Mouse (Mus musculus) ovary, postnatal 36 days (tissue): ENCODE measurements at regions not wholly inside any gene's neighbourhood (a gene's known extent, or its start where the extent isn't known, plus 50 kb on each side); places are given as distances from the start of the nearest gene placed in this dataset.
A peak's percentile ranks its signal among the peaks of the same experiment; 100 is the strongest.

Experiments used
- DNase-seq: peaks from one replicate; pipeline ENCODE4 v3.0.0; 2022; ENCODE audit warnings: low spot score, mixed read lengths

GRCm38 (mm10) chr11:65638211-65638610 lies 149.9 kb downstream of the Map2k4 start:
- no peak for DNase-seq

DNA sequence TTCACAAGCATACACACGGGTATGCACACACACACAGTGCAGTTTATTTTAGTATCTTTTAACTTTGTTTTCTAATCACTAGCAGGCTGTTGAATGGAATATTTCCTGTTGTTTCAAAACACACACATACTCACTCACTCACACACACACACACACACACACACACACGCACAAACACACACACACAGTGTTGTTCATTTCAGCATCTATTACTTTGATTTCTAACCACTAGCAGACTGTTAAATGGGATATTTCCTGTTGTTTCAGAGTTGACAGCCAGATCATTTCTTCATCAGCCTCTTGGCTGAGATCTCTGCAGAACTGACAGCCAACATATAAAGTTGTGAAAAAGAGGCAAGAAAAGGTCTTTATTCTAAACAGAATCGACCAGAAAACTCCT lies 150.9 kb downstream of the Map2k4 start:
- no peak for DNase-seq

DNA sequence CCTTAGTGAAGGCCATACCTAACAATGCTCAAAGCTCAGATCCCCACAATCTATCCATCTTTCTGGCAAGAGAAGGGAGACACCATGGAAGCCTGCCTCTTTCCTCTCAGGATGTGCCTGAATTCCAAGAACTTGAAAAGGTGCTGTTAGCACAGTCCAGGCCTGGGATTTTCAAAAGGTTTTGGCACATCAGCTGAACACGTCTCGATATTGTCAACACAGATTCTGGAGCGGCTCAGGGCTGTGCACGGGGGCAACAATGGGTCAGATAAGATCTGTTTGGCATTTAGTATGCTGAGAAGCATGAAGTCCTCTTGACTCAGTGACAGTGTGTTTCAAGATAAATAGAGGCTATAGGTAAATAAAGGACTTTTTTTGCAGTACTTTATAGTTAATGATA lies 152.8 kb downstream of the Map2k4 start:
- DNase-seq = no peak

GRCm38 (mm10) chr11:65631164-65631563 lies 156.9 kb downstream of the Map2k4 start:
- DNase-seq = peak; percentile 26

DNA sequence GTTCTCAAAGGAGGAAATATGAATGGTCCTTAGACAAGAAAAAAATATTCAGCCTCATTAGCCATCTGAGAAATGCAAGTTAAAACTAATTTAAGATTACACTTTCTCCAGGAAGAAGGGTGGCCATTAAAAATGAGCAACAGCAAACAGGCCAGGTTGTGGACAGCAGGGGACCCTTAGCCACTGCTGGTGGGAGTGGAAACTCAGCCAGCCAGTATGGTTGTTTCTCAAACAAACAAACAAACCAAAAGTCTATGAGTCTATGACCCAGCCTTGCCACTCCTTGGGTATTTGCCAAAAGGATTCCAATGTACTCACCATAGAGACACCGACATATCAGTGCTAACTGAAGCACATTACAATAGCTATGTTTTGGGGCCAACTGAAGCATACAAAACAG lies 157.7 kb downstream of the Map2k4 start:
- DNase-seq = no peak

DNA sequence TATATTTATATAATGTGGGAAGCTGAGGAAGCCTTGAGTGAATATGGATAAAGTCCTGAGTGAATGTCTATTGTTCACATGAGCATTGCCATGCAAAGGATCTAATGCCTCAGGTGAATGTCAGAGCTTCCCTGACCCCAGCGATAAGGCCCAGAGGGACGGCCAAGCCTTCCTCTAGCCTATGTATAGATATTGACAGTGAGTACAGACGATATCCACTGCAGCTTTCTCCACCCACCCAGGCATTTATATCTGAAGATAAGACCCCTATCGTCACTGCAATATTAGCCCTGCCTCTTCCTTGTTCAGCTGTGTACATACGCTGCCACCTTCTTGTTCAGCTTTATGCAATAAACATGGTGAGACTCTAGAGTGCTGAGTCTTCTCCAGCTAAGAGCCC lies 158.8 kb downstream of the Map2k4 start:
- DNase-seq = no peak

GRCm38 (mm10) chr11:65618976-65619375 lies 169.1 kb downstream of the Map2k4 start:
- DNase-seq = no peak

DNA sequence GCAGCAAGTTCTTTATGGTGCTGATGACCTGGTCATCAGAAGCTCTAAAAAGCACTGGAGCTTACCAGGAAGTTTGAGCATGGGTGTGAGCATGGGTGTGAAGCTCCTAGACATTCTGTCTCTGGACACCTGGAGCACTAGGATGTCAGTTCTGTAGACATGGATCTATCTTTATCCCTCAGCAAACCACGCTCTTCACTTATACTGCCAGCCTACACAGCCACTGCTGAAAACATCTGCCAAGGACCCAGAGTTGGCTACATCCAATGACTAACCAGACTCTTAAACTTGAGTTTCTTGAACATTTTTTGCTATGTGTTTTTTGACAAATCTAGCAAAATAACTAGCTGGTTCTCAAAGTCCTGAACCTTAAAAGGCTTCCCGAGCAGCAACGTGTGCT lies 177.6 kb downstream of the Map2k4 start:
- no peak for DNase-seq

DNA sequence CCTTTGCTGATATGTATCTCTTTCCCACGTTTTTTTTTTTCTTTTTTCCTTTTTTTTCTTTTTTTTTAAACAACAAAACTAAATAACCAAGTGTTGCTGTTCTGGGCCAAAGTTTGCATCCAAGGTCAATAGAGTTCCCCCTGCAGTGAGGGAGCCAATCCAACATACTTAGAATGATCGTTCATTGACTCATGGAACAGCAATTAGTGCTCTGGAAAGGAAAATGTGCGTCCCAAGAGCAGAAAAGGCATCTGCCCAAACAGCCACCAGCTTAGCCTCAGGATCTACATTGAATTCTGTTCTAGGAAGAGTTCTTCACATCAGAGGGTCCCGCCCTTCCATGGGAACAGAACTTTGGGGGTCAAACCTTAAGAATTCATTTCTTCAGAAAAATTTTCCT lies 179.0 kb downstream of the Map2k4 start:
- no peak for DNase-seq

DNA sequence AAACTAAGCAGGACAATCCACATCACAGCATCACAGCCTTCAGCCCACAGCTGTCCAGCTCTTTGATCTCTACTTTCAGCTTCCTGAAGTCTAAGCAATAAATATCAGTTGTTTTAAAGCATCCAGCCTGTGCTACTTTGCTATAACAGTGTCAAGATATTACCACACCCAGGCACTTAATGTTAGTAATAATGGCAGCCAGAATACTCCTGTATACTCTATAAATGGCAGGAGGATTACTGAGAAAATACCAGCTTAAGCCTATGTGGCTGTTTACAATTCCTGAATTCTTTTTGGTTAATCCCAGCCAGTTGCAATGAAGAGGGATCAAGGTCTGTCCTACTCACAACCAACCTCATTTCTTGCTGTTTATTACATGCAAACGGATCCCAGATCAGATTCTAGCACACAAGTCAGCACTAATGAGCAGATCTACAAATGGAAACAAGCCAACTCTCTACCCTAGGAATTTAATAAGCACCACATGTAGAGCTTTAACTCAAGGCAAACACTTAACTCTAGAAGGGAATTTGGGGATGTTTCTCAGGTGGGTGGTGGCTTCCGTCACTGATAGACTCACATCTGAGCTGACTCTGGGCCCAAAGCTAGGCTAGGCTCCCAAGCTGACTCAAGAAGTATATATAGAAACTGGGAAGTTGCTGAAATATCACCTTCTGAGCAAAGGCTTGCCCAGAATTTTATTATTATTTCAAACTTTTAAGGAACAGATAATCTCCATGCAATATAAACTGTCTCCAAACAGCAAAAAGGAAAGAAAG lies 190.6 kb downstream of the Map2k4 start:
- no peak for DNase-seq

- DNase-seq = no peak
These were observed 199.6 kb downstream of the Map2k4 start for GRCm38 (mm10) chr11:65588491-65588890.

DNA sequence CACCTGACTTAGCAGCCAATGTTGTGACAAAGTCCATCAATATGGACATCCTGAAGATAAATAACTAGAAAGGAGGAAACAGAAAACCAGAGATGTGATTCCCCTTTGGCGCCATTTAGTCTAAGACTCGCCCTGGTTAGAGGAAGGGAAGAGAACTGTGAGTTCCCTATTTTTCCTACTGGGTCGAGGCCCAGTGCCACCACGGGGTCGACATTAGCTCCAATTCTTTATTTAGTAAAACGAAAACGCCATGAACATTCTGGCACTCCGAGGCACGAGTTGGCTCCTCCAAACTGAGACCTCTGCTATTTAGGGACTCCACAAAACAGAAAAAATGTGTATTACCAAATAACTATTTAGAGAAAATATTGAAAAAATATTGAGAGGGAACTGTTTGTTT lies 220.3 kb downstream of the Map2k4 start:
- DNase-seq = no peak

- DNase-seq = no peak
These were observed 229.9 kb downstream of the Map2k4 start for GRCm38 (mm10) chr11:65558236-65558635.

- no peak for DNase-seq
These were observed 237.0 kb downstream of the Map2k4 start for GRCm38 (mm10) chr11:65551073-65551472.

DNA sequence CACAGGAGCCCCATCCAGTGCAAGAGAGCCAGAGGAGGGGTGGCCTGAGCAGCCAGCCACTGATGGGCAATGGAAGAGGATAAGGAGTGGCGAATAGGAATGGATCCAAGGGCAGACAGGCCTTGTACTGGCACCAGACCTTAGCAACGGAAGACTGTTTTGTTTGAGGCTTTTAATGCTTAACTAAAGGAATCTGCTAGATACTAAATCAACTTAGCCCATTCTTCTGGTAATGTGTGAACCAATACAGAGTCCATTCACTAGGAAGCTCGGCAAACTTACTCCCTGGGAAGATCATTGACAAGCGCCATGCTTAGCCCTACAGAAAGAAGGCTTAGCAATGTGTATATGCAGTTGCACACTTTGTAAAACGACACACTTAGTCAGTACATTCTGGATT lies 243.8 kb downstream of the Map2k4 start:
- no peak for DNase-seq

GRCm38 (mm10) chr11:65543581-65543980 lies 244.5 kb downstream of the Map2k4 start:
- no peak for DNase-seq

DNA sequence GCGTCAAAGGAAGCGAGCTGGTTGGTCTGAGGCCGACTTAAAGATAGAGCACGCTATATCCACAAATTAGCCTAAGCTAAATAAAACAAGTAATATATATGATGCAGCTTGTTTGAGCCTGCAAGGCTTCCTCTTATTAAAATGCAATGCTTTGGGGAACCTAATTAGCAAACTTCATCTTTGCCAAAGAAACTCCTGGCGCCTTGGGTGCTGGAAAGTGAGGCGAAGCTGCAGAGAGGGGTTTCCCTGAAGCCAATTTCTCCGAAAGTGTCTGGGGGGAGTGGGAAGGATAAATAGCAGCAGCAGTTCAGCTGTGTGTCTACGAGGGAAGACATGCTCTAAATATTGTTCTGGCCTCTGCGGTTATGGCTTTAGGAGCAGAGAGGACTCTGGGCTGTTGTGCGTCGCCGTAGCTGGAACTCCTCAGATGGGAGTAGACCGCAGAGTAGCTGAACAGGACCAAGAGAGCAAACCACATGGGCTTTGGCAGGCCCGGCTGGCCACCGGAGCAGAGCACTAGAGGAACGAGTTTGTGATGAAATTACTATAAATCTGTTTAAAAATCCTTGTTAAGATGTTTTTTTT lies 251.0 kb downstream of the Map2k4 start:
- no peak for DNase-seq

- DNase-seq = no peak
These were observed 252.2 kb downstream of the Map2k4 start for GRCm38 (mm10) chr11:65535726-65536442.

- no peak for DNase-seq
These were observed 257.4 kb downstream of the Map2k4 start for GRCm38 (mm10) chr11:65530744-65531143.

- no peak for DNase-seq
These were observed 235.5 kb upstream of the Myocd start for GRCm38 (mm10) chr11:65505106-65505865.

DNA sequence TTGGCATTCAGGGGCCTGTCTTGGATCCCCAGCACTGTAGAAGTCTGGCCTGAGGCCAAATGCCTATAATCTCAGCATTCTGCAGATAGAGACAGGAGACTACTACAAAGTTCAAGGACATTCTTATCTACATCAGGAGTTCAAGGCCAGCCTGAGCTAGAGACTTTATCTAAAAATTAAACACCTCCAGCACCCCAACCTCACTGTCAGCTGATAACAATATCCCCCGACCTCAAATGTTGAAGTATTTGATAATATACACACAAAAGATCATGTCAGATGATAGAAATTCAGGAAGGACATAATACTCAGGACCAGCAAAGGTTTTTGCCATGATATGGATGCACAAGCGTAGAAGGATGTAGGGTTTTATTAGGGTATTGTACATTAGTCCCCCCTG lies 228.2 kb upstream of the Myocd start:
- DNase-seq = no peak

GRCm38 (mm10) chr11:65497415-65497814 lies 227.6 kb upstream of the Myocd start:
- no peak for DNase-seq

DNA sequence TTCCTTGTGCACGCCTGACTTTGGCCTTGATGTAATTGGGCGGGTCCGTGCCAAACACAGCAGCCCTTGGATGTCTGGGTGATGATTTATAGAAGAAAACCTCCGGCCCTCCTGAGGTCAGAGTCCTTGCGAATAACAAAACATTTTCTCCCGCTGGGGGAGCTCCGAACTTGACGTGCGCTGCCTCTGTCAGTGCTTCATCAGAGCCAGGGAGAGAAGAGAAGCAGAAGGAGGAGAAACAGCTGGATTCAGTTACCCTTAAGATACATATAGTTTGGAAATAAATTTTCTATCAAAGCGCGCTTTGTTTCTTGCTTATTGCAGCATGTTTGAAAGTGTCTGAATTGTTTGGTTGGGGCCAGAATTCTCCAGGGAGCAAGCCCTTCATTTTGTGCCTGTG lies 225.2 kb upstream of the Myocd start:
- peak; percentile 64 for DNase-seq
